26 mouse cellular contexts compared by ENCODE assay signal in the genomic region with DNA sequence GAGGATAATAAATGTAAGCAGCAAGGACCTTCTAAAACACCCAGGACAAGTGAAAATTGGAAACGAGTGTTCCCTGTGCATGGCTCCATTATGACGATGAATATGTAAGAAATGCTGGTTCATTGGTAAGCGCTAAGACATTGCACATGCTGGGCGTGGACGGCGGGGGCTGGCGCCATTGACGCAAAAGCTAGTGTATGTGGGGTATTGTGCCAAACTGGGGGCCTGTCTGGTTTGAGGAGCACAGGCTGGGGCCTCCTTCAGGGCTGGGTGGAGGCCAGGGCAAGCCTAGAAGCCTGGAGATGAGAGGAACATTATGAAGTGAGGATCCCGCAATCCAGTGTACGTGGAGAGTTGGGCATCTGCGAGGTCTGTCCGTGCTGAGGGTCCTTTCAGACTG. TPM values are rescaled to one million over a fixed set of nuclear protein-coding genes. Genes with fewer than 3 reads are reported as not detected.
DNase-seq lines count a peak whose midpoint lies in the region; ATAC-seq and TF ChIP-seq lines count a peak whose summit lies in the region.
"Had no signal": no experiment of that assay in that cellular context is flagged by ENCODE, and none has a peak within 500 bp of the region (broad histone marks: within the 10 kb centered on the region; RNA-seq: fewer than 3 reads in every experiment).

No protein-coding gene starts in this region.

- 96% methylated on average over 12 of the region's 12 CpGs for WGBS in kidney, embryonic 16.5 days
- 96% methylated on average over 12 of the region's 12 CpGs for WGBS in midbrain, embryonic 13.5 days
- WGBS in midbrain, postnatal 0 days, result 93% methylated on average over 12 of the region's 12 CpGs
- 92% methylated on average over 12 of the region's 12 CpGs for WGBS in stomach, embryonic 15.5 days

- H3K27ac ChIP-seq in kidney, embryonic 16.5 days (ENCODE audit: low read length), result peak overlapping the region; percentile 7; the same call in 1 of the 2 replicates
- H3K27ac ChIP-seq in midbrain, embryonic 13.5 days, result no peak overlapping the region
- no peak overlapping the region for H3K27ac ChIP-seq in midbrain, postnatal 0 days (ENCODE audit: low read depth, low read length)
- H3K27ac ChIP-seq in stomach, embryonic 15.5 days, result no peak overlapping the region
- H3K27ac ChIP-seq: forebrain, embryonic 12.5 days; heart, embryonic 15.5 days; hindbrain, embryonic 14.5 days; hindbrain, postnatal 0 days had no signal

- H3K27me3 ChIP-seq in kidney, embryonic 16.5 days (ENCODE audit: insufficient read depth, low read length), result no peaks in the 10 kb centered on the region
- H3K27me3 ChIP-seq in midbrain, embryonic 13.5 days, result no peaks in the 10 kb centered on the region
- H3K27me3 ChIP-seq in midbrain, postnatal 0 days (ENCODE audit: insufficient read depth, low read length), result no peaks in the 10 kb centered on the region
- no peaks in the 10 kb centered on the region for H3K27me3 ChIP-seq in stomach, embryonic 15.5 days (replicated peaks)
- H3K27me3 ChIP-seq: forebrain, embryonic 12.5 days; heart, embryonic 12.5 days; heart, embryonic 15.5 days had no signal

- no peak for ATAC-seq in kidney, embryonic 16.5 days (ENCODE audit: low FRiP score, low TSS enrichment)
- 0 out of 2 replicates have a peak, but pooled peaks have one; percentile 45 for ATAC-seq in midbrain, embryonic 13.5 days
- no peak for ATAC-seq in midbrain, postnatal 0 days (ENCODE audit: low FRiP score)
- peak; percentile 10; the same call in 1 of the 2 replicates for ATAC-seq in stomach, embryonic 15.5 days (ENCODE audit: insufficient read depth, low FRiP score, low read depth)
- ATAC-seq: CD4-positive, CD25-positive, alpha-beta regulatory T cell, adult 4 months; forebrain, embryonic 16.5 days; hindbrain, postnatal 0 days; inflammation-experienced regulatory T-cells, adult 6 months had no signal

- H3K4me2 ChIP-seq in kidney, embryonic 16.5 days (replicated peaks; ENCODE audit: low read depth, low read length), result no peak overlapping the region
- no peak overlapping the region for H3K4me2 ChIP-seq in midbrain, embryonic 13.5 days (replicated peaks)
- H3K4me2 ChIP-seq in midbrain, postnatal 0 days (ENCODE audit: low read depth, low read length, poor library complexity, severe bottlenecking), result no peak overlapping the region
- H3K4me2 ChIP-seq in stomach, embryonic 15.5 days, result no peak overlapping the region
- H3K4me2 ChIP-seq: forebrain, embryonic 12.5 days; heart, embryonic 12.5 days; heart, embryonic 15.5 days; hindbrain, embryonic 14.5 days had no signal

- H3K36me3 ChIP-seq in kidney, embryonic 16.5 days (ENCODE audit: insufficient read depth, low read length), result no peaks in the 10 kb centered on the region
- H3K36me3 ChIP-seq in midbrain, embryonic 13.5 days, result no peaks in the 10 kb centered on the region
- no peaks in the 10 kb centered on the region for H3K36me3 ChIP-seq in midbrain, postnatal 0 days (ENCODE audit: insufficient read depth, low read length)
- H3K36me3 ChIP-seq in stomach, embryonic 15.5 days, result no peaks in the 10 kb centered on the region
- H3K36me3 ChIP-seq: forebrain, embryonic 12.5 days; heart, embryonic 12.5 days; heart, embryonic 15.5 days had no signal

- H3K4me1 ChIP-seq in kidney, embryonic 16.5 days (ENCODE audit: insufficient read depth, low read length), result peaks cover 33% of the 10 kb centered on the region
- H3K4me1 ChIP-seq in midbrain, embryonic 13.5 days (replicated peaks), result peaks cover 4% of the 10 kb centered on the region
- H3K4me1 ChIP-seq in midbrain, postnatal 0 days (ENCODE audit: insufficient read depth, low read length), result no peaks in the 10 kb centered on the region
- H3K4me1 ChIP-seq in stomach, embryonic 15.5 days, result no peaks in the 10 kb centered on the region
- H3K4me1 ChIP-seq: forebrain, embryonic 12.5 days; heart, embryonic 15.5 days had no signal

- H3K4me3 ChIP-seq in kidney, embryonic 16.5 days (ENCODE audit: low read length), result no peak overlapping the region
- H3K4me3 ChIP-seq in midbrain, embryonic 13.5 days (replicated peaks), result no peak overlapping the region
- H3K4me3 ChIP-seq in midbrain, postnatal 0 days (ENCODE audit: low read depth, low read length), result no peak overlapping the region
- H3K4me3 ChIP-seq in stomach, embryonic 15.5 days (replicated peaks), result no peak overlapping the region
- H3K4me3 ChIP-seq: erythroblast, embryonic 14.5 days; forebrain, embryonic 12.5 days; heart, embryonic 12.5 days; heart, embryonic 15.5 days had no signal

- H3K9ac ChIP-seq in kidney, embryonic 16.5 days (replicated peaks; ENCODE audit: low read length), result no peak overlapping the region
- H3K9ac ChIP-seq in midbrain, embryonic 13.5 days (replicated peaks), result no peak overlapping the region
- H3K9ac ChIP-seq in midbrain, postnatal 0 days (replicated peaks; ENCODE audit: low read length, poor library complexity, severe bottlenecking), result no peak overlapping the region
- H3K9ac ChIP-seq in stomach, embryonic 15.5 days, result no peak overlapping the region
- H3K9ac ChIP-seq: forebrain, embryonic 12.5 days; heart, embryonic 12.5 days; heart, embryonic 15.5 days; hindbrain, embryonic 14.5 days had no signal

- H3K9me3 ChIP-seq in kidney, embryonic 16.5 days (ENCODE audit: low read length), result no peaks in the 10 kb centered on the region
- no peaks in the 10 kb centered on the region for H3K9me3 ChIP-seq in midbrain, embryonic 13.5 days
- H3K9me3 ChIP-seq in midbrain, postnatal 0 days (ENCODE audit: low read length), result no peaks in the 10 kb centered on the region
- no peaks in the 10 kb centered on the region for H3K9me3 ChIP-seq in stomach, embryonic 15.5 days
- H3K9me3 ChIP-seq: heart, embryonic 12.5 days; heart, embryonic 15.5 days had no signal

- DNase-seq in kidney, postnatal 36 days, result no peak
- no peak for DNase-seq in midbrain, postnatal 0 days (ENCODE audit: low spot score)
- no peak for DNase-seq in layer of hippocampus, adult 11-12 months (ENCODE audit: low spot score)
- DNase-seq: adrenal gland, adult 2 months; adrenal gland, postnatal 14 days; cerebellum, adult 11 months; cerebellum, adult 2 months; cerebellum, adult 9-11 months; cerebellum, postnatal 25 days; gastrocnemius, postnatal 10 days; gastrocnemius, postnatal 36 days; heart, postnatal 10 days; heart, postnatal 36 days had no signal

- TF ChIP-seq CTCF in midbrain, postnatal 0 days (IDR thresholded peaks at IDR 0.05), result no peak

RNA-seq across cellular contexts. Expression of a gene that starts 39.0 kb away (rescaled TPM):
- polyA plus RNA-seq in kidney, embryonic 16.5 days (2015; fragmentation: Nextera tagmentation; extraction: Ambion mirVana), result 18.5 and 18.6 TPM in 2 replicates
- polyA plus RNA-seq in midbrain, embryonic 13.5 days (2015; fragmentation: Nextera tagmentation; extraction: Ambion mirVana), result 4.9 and 5.2 TPM in 2 replicates
- total RNA-seq in midbrain, postnatal 0 days (2014; rRNA removed), result 8.7 and 12.2 TPM in 2 replicates
- polyA plus RNA-seq in midbrain, postnatal 0 days (2015; fragmentation: Nextera tagmentation; extraction: Ambion mirVana), result 4.5 and 5.0 TPM in 2 replicates
- 7.7 and 9.1 TPM in 2 replicates for polyA plus RNA-seq in stomach, embryonic 15.5 days (2015; fragmentation: Nextera tagmentation; extraction: Ambion mirVana)
- total RNA-seq: MEL had no signal
- polyA plus RNA-seq: CD4-positive, CD25-positive, alpha-beta regulatory T cell, adult 4 months; erythroblast, embryonic 14.5 days; inflammation-experienced regulatory T-cells, adult 6 months had no signal

Comparison
In these comparisons a context has a peak if more than half of its experiments do, and no peak if none do; other contexts are left out.
1. ATAC-seq: peak in midbrain, embryonic 13.5 days (single experiment) and stomach, embryonic 15.5 days (single experiment); none in kidney, embryonic 16.5 days (single experiment) and midbrain, postnatal 0 days (single experiment).